Mouse (Mus musculus) forebrain, embryonic 16.5 days (tissue): ENCODE measurements at regions not wholly inside any gene's neighbourhood (a gene's known extent, or its start where the extent isn't known, plus 50 kb on each side); places are given as distances from the start of the nearest gene placed in this dataset.

ENCODE experiments used
- ATAC-seq: fragments of 200-750 bp; cut with Nextera tagmentation; 2 replicates; pipeline ENCODE4 v1.8.0; 2017; ENCODE audit warnings: mild to moderate bottlenecking, moderate library complexity
- H3K27ac ChIP-seq: fragments of 300-500 bp; sonication (generic); 2 replicates; pipeline ENCODE4 v1.5.1; 2014; ENCODE audit warnings: low read length, control low read depth
- H3K27me3 ChIP-seq: fragments of 300-500 bp; sonication (generic); replicated peaks from 2 replicates; pipeline ENCODE4 v1.6.1; 2014; ENCODE audit warnings: low read length; ENCODE audit not compliant: control insufficient read depth, insufficient read depth
- H3K36me3 ChIP-seq: fragments of 300-500 bp; sonication (generic); 2 replicates; pipeline ENCODE4 v1.6.1; 2014; ENCODE audit not compliant: control insufficient read depth, insufficient read depth
- H3K4me1 ChIP-seq: fragments of 300-500 bp; sonication (generic); replicated peaks from 2 replicates; pipeline ENCODE4 v1.6.1; 2014; ENCODE audit warnings: low read length; ENCODE audit not compliant: control insufficient read depth, insufficient read depth
- H3K4me2 ChIP-seq: fragments of 300-500 bp; sonication (generic); 2 replicates; pipeline ENCODE4 v1.6.1; 2014; ENCODE audit warnings: mild to moderate bottlenecking, low read length, control low read depth
- H3K4me3 ChIP-seq: fragments of 300-500 bp; sonication (generic); replicated peaks from 2 replicates; pipeline ENCODE4 v1.5.1; 2014; ENCODE audit warnings: mild to moderate bottlenecking, low read length, control low read depth
- H3K9ac ChIP-seq: fragments of 300-500 bp; sonication (generic); replicated peaks from 2 replicates; pipeline ENCODE4 v1.6.1; 2014; ENCODE audit warnings: low read depth, low read length, control low read depth
- H3K9me3 ChIP-seq: fragments of 300-500 bp; sonication (generic); 2 replicates; pipeline ENCODE4 v1.6.1; 2016; ENCODE audit warnings: low read length; ENCODE audit not compliant: control insufficient read depth
- WGBS: fragments of 180-500 bp; shearing (Covaris S2); extraction: QIAGEN DNeasy Blood & Tissue Kit; methylation state at CpG from one replicate; pipeline ENCODE4 v1.1.7; 2014; 5-methylcytosine and 5-hydroxymethylcytosine counted together

DNA sequence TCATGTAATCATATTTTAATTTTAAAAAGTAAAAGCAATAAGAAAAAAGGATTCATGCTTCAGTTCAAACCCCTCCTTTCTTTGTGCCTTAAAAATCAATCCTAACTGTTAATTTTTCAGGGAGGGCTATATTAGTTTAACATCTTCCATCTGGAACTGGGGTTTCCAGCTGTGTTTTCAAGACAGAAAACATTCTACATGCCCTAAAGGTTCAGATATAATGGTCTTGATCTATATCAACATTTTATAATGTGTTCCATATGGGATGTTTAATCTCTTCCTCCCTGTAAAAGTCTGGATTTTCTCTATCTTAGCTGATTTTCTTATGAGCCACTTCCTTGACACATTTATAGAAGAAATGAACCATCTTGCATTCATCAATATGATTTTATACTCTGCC is 205.9 kb upstream of the Grm7 start:
- Histone ChIP-seq H3K27ac (no peak overlapping the region), H3K9ac (no peak overlapping the region), H3K4me2 (no peak overlapping the region), H3K27me3 (no peaks in the 10 kb centered on the region), H3K4me3 (no peak overlapping the region), H3K4me1 (no peaks in the 10 kb centered on the region), H3K9me3 (no peaks in the 10 kb centered on the region), H3K36me3 (no peaks in the 10 kb centered on the region)
- no peak for ATAC-seq

DNA sequence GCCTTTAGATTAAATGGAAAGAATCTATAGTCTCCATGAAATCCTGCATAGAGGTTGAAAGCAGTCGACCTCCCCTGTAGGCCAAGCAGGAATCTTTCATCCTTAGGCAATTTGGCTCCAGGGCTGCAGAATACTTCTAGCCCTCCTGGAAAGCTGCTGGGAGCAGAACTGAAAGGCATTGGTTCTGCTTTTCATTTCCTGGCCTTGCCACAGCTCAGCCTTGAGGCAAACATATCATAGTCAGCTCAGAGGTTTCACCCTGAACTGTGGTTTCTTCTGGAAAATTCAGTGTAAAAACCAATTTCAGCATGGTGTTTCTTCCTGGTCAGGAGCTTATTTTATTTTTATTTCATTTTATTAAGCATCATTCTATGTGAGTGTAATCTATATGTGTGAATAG is 182.0 kb upstream of the Grm7 start:
- no peak overlapping the region for H3K9ac ChIP-seq

DNA sequence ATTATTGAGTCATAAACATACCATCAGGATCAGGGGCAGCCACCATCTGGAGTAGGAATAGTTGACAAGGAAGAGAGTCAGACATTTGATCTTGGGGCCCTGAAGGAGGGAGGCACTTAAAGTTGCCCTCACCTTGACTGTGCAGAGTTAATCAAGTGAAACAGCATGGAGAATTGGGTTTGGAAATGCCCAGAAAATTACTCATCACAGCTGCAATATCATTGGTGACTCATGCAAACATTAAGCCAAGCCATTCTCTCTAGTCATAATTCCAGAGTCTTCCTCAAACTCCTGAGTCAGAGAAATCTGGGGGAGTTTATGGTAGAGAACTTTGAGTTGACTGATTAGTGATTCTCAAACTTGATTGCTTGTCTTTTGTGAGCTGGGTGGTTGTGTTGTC is 177.7 kb upstream of the Grm7 start:
- no peak overlapping the region for H3K4me3 ChIP-seq
- H3K9ac ChIP-seq: no peak overlapping the region
- no peaks in the 10 kb centered on the region for H3K4me1 ChIP-seq
- no peaks in the 10 kb centered on the region for H3K36me3 ChIP-seq
- no peak overlapping the region for H3K27ac ChIP-seq
- ATAC-seq: no peak
- no peaks in the 10 kb centered on the region for H3K27me3 ChIP-seq
- no peaks in the 10 kb centered on the region for H3K9me3 ChIP-seq
- H3K4me2 ChIP-seq: no peak overlapping the region

More for the DNA sequence above, 182.0 kb upstream of the Grm7 start:
- H3K27me3 ChIP-seq: no peaks in the 10 kb centered on the region
- no peak overlapping the region for H3K4me3 ChIP-seq
- no peaks in the 10 kb centered on the region for H3K4me1 ChIP-seq
- 46% methylated on average over 1 of the region's 1 CpGs for whole genome bisulfite sequencing
- no peak overlapping the region for H3K4me2 ChIP-seq
- no peaks in the 10 kb centered on the region for H3K9me3 ChIP-seq
- H3K36me3 ChIP-seq: no peaks in the 10 kb centered on the region
- no peak overlapping the region for H3K27ac ChIP-seq
- ATAC-seq: no peak

DNA sequence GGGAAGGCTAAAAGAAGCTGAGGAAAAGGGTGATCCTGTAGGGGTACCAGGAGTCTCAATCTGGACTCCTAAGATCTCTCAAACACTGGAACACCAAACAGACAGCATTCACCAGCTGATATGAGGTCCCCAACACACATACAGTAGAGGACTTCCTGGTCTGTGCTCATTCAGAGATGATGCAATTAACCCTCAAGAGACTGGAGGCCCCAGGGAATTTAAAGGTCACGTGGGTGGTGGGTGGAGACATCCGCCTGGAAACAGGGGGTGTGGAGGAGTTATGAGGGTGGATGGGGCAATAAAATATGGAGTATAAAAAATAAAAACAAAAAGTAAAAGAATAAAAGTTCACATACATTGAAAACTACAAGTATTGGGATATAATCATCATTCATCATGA is 139.5 kb upstream of the Grm7 start:
- Histone ChIP-seq H3K9me3 (no peaks in the 10 kb centered on the region), H3K4me1 (no peaks in the 10 kb centered on the region), H3K9ac (no peak overlapping the region), H3K27me3 (no peaks in the 10 kb centered on the region), H3K4me2 (no peak overlapping the region), H3K27ac (no peak overlapping the region), H3K4me3 (no peak overlapping the region), H3K36me3 (no peaks in the 10 kb centered on the region)
- WGBS: 91% methylated on average over 2 of the region's 2 CpGs
- ATAC-seq: no peak

DNA sequence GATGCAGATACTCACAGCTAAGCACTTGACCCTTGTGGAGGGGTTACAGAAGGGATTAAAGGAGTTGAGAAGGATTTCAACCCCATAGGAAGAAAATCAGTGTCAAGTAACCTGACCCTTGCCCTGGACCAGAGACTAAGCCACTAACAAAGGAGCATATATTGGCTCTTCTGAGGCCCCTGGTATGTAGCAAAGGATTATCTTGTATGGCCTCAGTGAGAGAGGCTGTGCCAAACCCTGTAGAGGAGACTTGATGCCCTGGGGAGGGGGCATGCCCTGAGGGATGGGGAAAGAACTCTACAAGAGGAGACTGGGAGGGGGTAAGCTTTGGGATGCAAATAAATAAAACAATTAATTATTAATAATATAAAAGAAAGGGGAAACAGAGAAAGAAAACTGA is 134.9 kb upstream of the Grm7 start:
- H3K9me3 ChIP-seq: no peaks in the 10 kb centered on the region
- no peaks in the 10 kb centered on the region for H3K4me1 ChIP-seq
- H3K27ac ChIP-seq: no peak overlapping the region
- no peaks in the 10 kb centered on the region for H3K36me3 ChIP-seq
- no peak overlapping the region for H3K4me2 ChIP-seq
- no peaks in the 10 kb centered on the region for H3K27me3 ChIP-seq
- H3K9ac ChIP-seq: no peak overlapping the region
- no peak for ATAC-seq
- H3K4me3 ChIP-seq: no peak overlapping the region

DNA sequence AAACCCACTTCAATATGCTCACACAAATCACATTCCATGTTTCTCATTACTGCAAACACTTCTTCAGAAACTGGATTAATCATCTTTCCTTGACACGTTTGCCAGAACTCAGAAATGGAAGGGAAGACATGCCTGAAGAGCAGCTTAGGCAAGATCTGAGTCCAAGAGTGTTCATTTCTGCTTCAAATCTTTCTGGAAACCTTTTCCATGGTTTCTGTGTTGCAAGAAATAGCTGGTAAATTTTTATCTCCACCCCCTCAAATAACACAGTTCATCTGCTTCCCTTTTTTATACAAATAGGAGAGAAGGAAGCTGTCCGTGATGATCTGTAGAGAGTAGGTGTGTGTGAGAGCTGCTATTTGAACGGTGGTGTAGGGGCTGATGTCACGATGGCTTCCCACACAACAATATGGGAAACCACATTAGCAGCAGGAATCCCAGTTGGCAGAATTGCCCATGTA is 106.6 kb upstream of the Grm7 start:
- no peaks in the 10 kb centered on the region for H3K9me3 ChIP-seq
- H3K9ac ChIP-seq: no peak overlapping the region
- H3K4me1 ChIP-seq: no peaks in the 10 kb centered on the region
- no peak overlapping the region for H3K27ac ChIP-seq
- no peak overlapping the region for H3K4me2 ChIP-seq
- no peak overlapping the region for H3K4me3 ChIP-seq
- WGBS: 76% methylated on average over 4 of the region's 4 CpGs
- H3K36me3 ChIP-seq: no peaks in the 10 kb centered on the region
- no peak for ATAC-seq
- no peaks in the 10 kb centered on the region for H3K27me3 ChIP-seq

DNA sequence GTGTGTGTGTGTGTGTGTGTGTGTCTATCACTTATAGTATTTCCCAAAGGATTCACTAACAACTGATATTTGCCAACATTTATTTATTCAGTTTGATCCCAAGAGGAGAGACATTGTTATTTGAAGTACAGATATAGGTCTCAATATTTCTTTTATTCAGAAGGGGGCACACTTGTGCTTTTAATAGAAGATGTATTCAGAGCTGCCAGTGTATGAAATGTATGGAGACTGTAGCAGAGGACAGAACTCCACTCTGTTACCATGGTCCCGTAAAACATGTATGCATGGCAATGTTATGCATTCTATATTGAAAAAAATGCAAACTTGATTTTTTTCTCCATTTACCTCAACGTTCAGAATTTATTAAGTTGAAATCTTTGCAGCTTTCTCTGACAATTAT is 99.8 kb upstream of the Grm7 start:
- ATAC-seq: 0 out of 2 replicates have a peak, but pooled peaks have one; percentile 45
- no peaks in the 10 kb centered on the region for H3K4me1 ChIP-seq
- no peak overlapping the region for H3K4me3 ChIP-seq
- no peaks in the 10 kb centered on the region for H3K36me3 ChIP-seq
- no peaks in the 10 kb centered on the region for H3K9me3 ChIP-seq
- H3K27ac ChIP-seq: no peak overlapping the region
- H3K4me2 ChIP-seq: no peak overlapping the region
- H3K27me3 ChIP-seq: no peaks in the 10 kb centered on the region
- H3K9ac ChIP-seq: no peak overlapping the region
- WGBS: 64% methylated on average over 2 of the region's 2 CpGs

DNA sequence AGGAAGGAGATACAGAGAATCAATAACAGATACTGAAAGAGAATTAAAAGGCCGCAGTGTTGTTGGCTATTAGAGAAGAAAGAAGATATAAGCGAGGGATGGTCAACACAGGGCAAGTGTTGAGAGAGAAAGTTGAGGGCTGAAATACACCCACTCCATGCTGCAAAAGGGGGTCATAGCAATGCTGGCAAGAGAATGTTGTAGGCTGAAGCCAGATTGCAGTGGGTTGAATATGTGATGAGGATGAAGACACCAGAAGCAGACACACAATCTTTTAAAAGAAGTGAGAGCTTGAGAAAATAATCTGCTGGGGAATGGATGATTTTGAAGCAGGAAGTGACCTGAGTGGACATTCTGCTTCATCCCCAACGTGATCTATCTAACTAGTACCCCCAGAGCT is 90.5 kb upstream of the Grm7 start:
- no peak overlapping the region for H3K4me2 ChIP-seq
- no peaks in the 10 kb centered on the region for H3K9me3 ChIP-seq
- no peaks in the 10 kb centered on the region for H3K4me1 ChIP-seq
- no peak overlapping the region for H3K27ac ChIP-seq
- no peak overlapping the region for H3K9ac ChIP-seq
- no peaks in the 10 kb centered on the region for H3K27me3 ChIP-seq
- no peak overlapping the region for H3K4me3 ChIP-seq
- 75% methylated on average over 3 of the region's 3 CpGs for WGBS
- H3K36me3 ChIP-seq: no peaks in the 10 kb centered on the region
- no peak for ATAC-seq

DNA sequence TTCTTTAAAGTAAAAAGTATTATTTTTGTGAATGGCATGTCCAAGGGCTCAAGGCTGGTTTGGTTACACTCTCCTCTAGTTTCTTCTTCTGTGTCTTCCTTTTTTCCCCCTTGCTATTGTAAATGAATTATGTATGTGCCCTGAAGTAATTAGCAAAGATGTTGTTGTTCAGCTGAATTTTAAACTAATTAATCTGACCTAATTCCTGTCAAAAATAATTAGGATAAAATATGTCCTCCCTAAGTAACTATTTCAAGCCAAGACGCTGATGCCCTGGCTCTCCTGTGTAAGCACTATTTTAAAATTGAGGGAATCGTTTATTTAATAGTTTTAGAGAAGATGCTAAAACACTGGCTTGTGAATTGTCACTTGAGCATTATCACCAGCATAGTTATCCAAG is 85.7 kb upstream of the Grm7 start:
- no peak overlapping the region for H3K4me2 ChIP-seq
- H3K4me3 ChIP-seq: no peak overlapping the region
- no peaks in the 10 kb centered on the region for H3K4me1 ChIP-seq
- H3K27me3 ChIP-seq: no peaks in the 10 kb centered on the region
- H3K36me3 ChIP-seq: no peaks in the 10 kb centered on the region
- H3K9ac ChIP-seq: no peak overlapping the region
- ATAC-seq: no peak
- no peaks in the 10 kb centered on the region for H3K9me3 ChIP-seq
- no peak overlapping the region for H3K27ac ChIP-seq
- 53% methylated on average over 2 of the region's 2 CpGs for WGBS

DNA sequence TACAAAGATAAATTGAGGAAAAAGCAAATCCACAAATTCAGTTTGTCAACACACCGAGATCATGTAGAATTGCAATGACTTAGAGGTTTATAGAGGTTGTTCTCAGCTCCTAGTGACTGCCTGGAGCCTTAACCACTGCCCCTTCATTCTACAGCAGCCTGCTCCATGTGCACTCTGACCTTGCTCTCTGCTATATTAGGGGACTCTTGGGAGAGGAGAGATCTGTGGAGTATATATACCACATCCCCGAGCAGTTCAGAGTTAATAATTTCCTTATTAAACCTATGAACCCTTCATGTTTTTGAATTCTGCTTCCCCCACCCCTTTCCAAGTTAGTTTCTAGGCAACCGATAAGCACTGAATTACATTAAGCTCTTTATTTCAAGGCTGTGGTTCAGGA is 85.0 kb upstream of the Grm7 start:
- no peaks in the 10 kb centered on the region for H3K4me1 ChIP-seq
- no peak overlapping the region for H3K4me2 ChIP-seq
- H3K27me3 ChIP-seq: no peaks in the 10 kb centered on the region
- no peaks in the 10 kb centered on the region for H3K9me3 ChIP-seq
- H3K36me3 ChIP-seq: no peaks in the 10 kb centered on the region
- no peak overlapping the region for H3K27ac ChIP-seq
- H3K9ac ChIP-seq: no peak overlapping the region
- H3K4me3 ChIP-seq: no peak overlapping the region
- ATAC-seq: peak; percentile 45; the same call in 1 of the 2 replicates
- 69% methylated on average over 3 of the region's 3 CpGs for WGBS
